Mouse (Mus musculus): Measurements from ENCODE around the gene 1700020D05Rik.
A peak's percentile ranks its signal among the peaks of the same experiment; 100 is the strongest.

Gene 1700020D05Rik

GRCm38 (mm10) chr19:5503687-5504086, at the start of gene 1700020D05Rik:
1700020D05Rik (minus strand) TSS chr19:5503787.
- DNase-seq, result no peak

DNA sequence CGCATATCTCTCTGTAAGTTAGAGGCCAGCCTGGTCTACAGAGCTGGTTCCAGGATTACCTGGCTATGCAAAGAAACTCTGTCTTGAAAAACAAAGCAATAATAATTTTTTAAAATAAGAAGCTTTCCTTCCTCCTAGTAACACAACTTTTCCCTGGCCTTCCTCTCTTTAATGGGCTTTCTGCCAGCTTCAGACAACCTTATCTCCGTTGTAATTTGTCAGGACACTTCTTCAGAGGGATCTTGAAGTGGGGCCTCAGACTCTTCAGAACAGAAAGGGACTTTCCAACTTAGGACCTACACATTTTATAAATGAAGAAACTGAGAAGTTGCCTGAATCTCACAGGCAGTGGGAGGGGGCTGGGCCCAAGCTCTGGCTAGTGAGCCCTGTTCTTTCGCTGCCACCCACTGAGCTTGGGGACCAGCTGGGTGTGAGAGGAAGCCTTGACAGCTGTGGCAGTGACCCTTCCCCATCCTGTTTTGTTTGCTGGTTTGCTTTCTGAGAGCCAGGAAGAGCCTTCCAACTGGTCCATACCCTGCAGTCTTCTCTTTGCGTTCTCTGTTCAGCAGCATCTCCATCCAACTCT, 44.0 kb upstream of the 1700020D05Rik start:
- no peak for DNase-seq

- DNase-seq, result no peak
Observed at GRCm38 (mm10) chr19:5544031-5544430, 40.4 kb upstream of the 1700020D05Rik start.

- DNase-seq, result no peak
Observed at GRCm38 (mm10) chr19:5543362-5543761, 39.8 kb upstream of the 1700020D05Rik start.

DNA sequence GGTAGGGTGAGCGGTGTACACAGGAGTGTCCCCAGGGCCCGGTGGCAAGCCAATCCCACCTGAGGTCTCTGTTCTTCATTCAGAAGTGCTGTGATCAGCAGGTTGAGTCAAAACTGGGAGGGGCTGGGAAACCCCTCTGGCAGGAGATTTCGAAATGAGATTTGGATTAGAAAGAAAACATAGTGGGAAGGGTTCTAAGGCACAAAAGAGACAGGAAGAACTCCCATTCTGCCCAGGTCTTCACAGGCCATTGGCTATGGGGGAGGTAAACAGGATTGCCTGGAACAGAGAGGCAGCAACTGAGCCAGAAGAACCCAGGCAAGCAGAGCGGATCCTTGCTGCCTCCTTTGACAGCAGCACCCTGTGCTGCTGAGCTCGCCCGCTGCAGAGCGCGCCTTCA, 35.2 kb upstream of the 1700020D05Rik start:
- no peak for DNase-seq

DNA sequence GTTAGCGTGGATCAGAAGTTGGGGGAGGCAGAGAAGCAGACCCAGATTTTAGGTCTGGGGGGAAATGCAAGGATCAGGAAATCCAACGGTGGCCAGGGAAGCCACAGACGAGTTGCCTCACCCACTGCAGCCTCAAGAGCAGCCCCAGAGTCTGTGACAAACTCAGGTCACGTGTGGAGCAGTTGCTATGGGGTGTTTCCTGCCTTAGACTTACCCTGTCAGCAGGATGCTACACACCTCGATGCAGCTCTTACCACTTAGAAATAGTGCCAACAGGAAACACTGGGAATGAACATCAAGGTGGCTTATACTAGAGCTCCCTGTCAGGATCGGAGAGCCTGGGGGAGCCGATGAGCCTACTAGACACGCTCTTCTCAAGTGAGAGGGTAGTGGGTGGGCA, 28.9 kb upstream of the 1700020D05Rik start:
- no peak for DNase-seq

GRCm38 (mm10) chr19:5530138-5530524, 26.5 kb upstream of the 1700020D05Rik start:
- no peak for DNase-seq

DNA sequence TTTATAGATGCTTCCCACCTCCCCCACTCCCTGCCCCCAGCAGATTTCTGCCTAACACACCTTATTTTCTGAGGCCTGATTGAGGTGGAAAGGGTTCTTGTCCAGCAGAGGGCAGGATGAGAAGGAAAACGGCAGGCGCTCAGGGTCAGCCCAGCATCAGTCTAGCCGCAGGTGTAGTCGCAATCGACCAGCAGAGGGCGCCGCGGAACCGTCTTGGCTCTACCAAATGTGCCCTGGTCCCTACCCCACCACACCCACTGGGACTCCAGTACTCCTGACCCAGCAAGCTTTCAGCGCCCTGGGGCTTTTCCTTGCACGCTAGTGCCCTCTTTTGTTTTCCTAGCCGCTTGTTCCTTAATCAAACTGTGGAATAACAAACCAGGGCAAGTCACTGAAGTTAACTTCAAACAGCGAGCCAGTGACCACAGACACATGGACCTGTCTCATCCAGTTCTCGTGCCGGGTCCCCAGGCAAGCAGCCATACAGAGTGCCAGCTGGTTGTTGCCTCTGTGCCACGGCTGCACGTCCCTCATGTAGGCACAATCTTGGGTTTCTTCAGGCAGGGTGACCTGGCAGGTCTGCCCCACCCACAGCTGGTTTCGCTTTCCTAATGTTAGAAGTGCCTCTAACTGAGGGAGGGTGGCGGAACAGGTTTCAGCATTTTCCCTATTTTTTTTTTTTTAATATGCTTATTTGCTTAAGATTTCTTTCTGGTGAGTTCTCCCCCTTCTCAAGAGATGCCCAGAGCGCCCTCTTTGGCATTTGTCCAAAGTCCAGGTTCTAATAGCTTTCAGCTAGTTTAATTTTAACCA, 25.9 kb upstream of the 1700020D05Rik start:
- DNase-seq, result peak; percentile 98 to 99

DNA sequence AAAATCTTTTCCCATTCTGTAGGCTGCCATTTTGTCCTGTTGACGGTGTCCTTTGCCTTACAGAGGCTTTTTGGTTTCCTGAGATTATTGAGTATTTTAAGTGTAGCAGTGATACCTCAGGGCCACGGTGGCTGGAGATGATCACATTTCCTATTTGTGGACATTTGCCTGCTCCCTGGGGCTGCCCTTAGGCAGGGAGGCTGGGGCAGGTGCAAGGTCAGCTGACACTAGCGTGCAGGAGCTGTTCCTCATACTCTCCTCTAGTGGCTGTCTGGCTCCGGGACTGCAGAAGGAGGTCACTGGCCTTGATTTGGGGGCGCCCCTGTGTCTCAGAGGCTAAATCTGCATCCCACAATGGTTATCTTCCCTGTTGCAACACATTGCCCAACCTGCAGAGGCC, 21.6 kb upstream of the 1700020D05Rik start:
- DNase-seq, result no peak

DNA sequence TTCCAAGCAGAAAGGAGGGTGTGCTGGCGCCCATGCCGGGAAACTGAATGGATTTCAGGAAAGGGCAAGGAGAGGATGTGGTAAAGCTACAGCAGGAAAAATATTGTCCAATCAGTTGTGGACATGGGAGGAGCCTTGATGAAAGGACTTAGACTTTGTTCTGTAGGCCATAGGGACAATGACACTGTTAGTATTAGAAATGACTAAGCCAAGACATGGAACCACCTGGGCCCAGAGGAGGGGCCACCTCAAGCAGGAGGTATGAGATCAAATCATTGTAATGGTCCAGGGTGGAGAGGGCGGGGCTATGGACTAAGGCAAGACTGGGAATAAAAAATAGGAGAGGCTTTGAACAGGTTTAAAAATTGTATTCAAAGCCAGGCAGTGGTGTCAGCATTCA, 15.1 kb upstream of the 1700020D05Rik start:
- no peak for DNase-seq

GRCm38 (mm10) chr19:5516906-5517505, 13.4 kb upstream of the 1700020D05Rik start:
- DNase-seq, result no peak

GRCm38 (mm10) chr19:5515840-5516777, 12.5 kb upstream of the 1700020D05Rik start:
- DNase-seq, result no peak

- DNase-seq, result no peak
Observed at GRCm38 (mm10) chr19:5513005-5513349, 9.4 kb upstream of the 1700020D05Rik start.

- DNase-seq, result no peak
Observed at GRCm38 (mm10) chr19:5512091-5513004, 8.8 kb upstream of the 1700020D05Rik start.

DNA sequence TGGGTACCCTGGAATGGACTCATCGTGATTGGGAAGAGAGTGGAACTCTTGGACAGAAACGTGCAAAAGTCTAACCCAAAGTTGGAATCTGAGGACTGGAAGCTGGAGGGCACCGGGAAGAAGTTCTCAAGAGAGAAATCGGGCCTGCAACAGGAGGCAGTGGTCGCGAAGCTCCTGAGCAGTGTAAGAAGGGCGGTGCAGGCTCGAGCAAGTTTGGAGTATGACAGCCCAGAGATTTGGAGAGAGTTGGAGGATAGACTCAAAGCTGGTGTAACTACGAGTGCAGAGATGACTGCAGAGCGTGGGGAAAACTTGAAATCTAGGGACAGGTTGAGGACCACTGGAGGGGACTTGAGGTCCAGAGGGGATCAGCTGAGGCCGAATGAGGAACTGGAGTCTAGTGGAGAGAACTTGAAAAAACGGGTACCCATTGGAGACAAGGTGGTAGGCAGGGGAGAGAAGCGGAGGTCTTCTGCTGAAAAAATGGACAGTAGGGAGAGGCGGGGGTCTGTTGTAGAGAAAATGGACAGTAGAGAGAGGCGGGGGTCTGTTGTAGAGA, 7.6 kb upstream of the 1700020D05Rik start:
- no peak for DNase-seq

DNA sequence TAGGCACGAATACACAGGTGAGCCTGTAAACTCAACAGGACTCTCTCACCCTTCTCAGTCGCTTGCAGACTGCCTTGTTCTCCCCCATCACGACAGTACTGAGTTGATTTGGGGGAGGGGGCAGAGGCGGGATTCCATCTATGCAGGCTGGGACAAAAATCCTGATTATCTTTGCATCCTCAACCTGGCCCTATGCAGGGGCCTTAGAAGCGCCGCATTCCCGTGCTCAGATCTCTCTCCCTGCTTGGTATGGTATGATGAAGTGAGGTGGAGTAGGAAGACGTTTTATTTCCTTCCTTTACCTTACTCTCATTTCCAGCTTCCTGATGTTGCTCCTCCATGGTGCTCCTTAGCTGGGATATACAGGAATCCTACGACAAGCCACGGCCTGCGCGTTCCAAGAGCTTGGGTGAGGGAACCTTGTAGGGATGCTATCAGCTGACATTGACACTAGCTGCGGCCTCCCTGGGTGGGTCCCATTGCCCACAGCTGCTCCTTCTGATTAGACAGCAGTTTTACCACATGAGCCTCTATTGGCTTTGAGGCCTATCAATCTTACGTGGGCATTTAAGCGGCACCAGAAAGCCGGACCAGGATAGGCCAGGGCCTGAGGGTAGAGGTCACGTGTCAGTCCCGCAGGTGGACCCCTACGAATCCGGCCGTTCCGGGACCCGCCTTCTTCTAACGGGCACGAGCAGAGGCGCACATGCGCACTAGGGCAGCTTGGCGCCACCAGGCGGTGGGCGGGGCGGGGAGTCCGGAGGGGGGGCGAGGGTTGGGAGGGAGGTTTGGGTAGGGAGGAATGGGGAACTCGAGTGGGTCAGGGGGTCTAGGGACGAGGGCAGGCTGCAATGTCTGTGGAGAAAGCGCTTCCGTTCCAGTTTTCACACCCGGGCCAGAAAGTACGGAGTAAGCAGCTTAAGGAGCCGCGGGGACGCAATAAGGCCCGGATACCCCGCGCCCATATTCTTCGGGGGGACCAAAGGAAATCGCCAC, 6.7 kb upstream of the 1700020D05Rik start, which contains the start of gene Snx32:
Gene Snx32 (minus strand): TSS at position 508 of the 996 bp plus-strand sequence.
- peak; percentile 98 to 99 for DNase-seq

- DNase-seq, result no peak
Observed at GRCm38 (mm10) chr19:5500330-5500875, 3.2 kb downstream of the 1700020D05Rik start.

- no peak for DNase-seq
Observed at GRCm38 (mm10) chr19:5496052-5496370, 7.6 kb downstream of the 1700020D05Rik start.

- no peak for DNase-seq
Observed at GRCm38 (mm10) chr19:5495353-5496051, 8.1 kb downstream of the 1700020D05Rik start.
